Mouse (Mus musculus) small intestine, adult 2 months (tissue): ENCODE measurements around the gene Actr1a.

Source experiments
- CTCF ChIP-seq: fragments of 200-500 bp; IDR thresholded peaks from 2 replicates; pipeline ENCODE4 v1.5.1; 2012; ENCODE audit warnings: low read depth, mild to moderate bottlenecking, control low read depth, inconsistent platforms, low read length, moderate library complexity, mixed read lengths; ENCODE audit not compliant: insufficient replicate concordance, insufficient read length; ENCODE audit errors: extremely low read depth
- POLR2A ChIP-seq: fragments of 200-500 bp; IDR thresholded peaks from 2 replicates; pipeline ENCODE4 v1.6.1; 2012; ENCODE audit warnings: low read depth, mild to moderate bottlenecking, control low read depth, inconsistent platforms, low read length, moderate library complexity

GRCm38 (mm10) chr19:46396686-46397435, 1.3 kb upstream of the Actr1a start, which contains the start of gene Sufu:
- TF ChIP-seq CTCF = peak; percentile 78; the same call in 1 of the 2 replicates
- TF ChIP-seq POLR2A = peak; percentile 74; the same call in 1 of the 2 replicates
